In genomic region chr5:32854818-32855217, GRCm38 (mm10) we compare ENCODE assay signal across 8 mouse cellular contexts. TPM values are rescaled to one million over a fixed set of nuclear protein-coding genes. Genes with fewer than 3 reads are reported as not detected.
DNase-seq lines count a peak whose midpoint lies in the region; ATAC-seq lines count a peak whose summit lies in the region.
"Had no signal": no experiment of that assay in that cellular context is flagged by ENCODE, and none has a peak within 500 bp of the region (broad histone marks: within the 10 kb centered on the region; RNA-seq: fewer than 3 reads in every experiment).

No protein-coding gene starts in this region.

- no peak overlapping the region for H3K4me2 ChIP-seq in kidney, embryonic 16.5 days (replicated peaks; ENCODE audit: low read depth, low read length)
- H3K4me2 ChIP-seq in hindbrain, embryonic 15.5 days = no peak overlapping the region
- no peak overlapping the region; the same call in 1 of the 2 replicates for H3K4me2 ChIP-seq in midbrain, embryonic 15.5 days

- no peak overlapping the region for H3K9ac ChIP-seq in kidney, embryonic 16.5 days (replicated peaks; ENCODE audit: low read length)
- no peak overlapping the region for H3K9ac ChIP-seq in hindbrain, embryonic 15.5 days
- no peak overlapping the region for H3K9ac ChIP-seq in midbrain, embryonic 15.5 days
- H3K9ac ChIP-seq: embryonic facial prominence, embryonic 15.5 days had no signal

- ATAC-seq in kidney, embryonic 16.5 days (ENCODE audit: low FRiP score, low TSS enrichment) = no peak
- no peak for ATAC-seq in hindbrain, embryonic 15.5 days (ENCODE audit: low FRiP score, low read depth)
- ATAC-seq in midbrain, embryonic 15.5 days (replicated peaks) = no peak

- H3K4me3 ChIP-seq in kidney, embryonic 16.5 days (ENCODE audit: low read length) = no peak overlapping the region
- peak overlapping the region; percentile 93 for H3K4me3 ChIP-seq in embryonic facial prominence, embryonic 10.5 days
- H3K4me3 ChIP-seq in hindbrain, embryonic 15.5 days = no peak overlapping the region
- no peak overlapping the region for H3K4me3 ChIP-seq in midbrain, embryonic 15.5 days

- no peaks in the 10 kb centered on the region for H3K9me3 ChIP-seq in kidney, embryonic 16.5 days (ENCODE audit: low read length)
- no peaks in the 10 kb centered on the region for H3K9me3 ChIP-seq in embryonic facial prominence, embryonic 10.5 days
- no peaks in the 10 kb centered on the region for H3K9me3 ChIP-seq in hindbrain, embryonic 15.5 days
- H3K9me3 ChIP-seq in midbrain, embryonic 15.5 days = no peaks in the 10 kb centered on the region
- H3K9me3 ChIP-seq: embryonic facial prominence, embryonic 15.5 days had no signal

- peak overlapping the region; percentile 43; the same call in 1 of the 2 replicates for H3K27ac ChIP-seq in kidney, embryonic 16.5 days (ENCODE audit: low read length)
- H3K27ac ChIP-seq in embryonic facial prominence, embryonic 10.5 days (replicated peaks) = peak overlapping the region; percentile 94
- H3K27ac ChIP-seq in hindbrain, embryonic 15.5 days (replicated peaks) = peak overlapping the region; percentile 65; the same call in 1 of the 2 replicates
- peak overlapping the region; percentile 77; the same call in 1 of the 2 replicates for H3K27ac ChIP-seq in midbrain, embryonic 15.5 days

- DNase-seq in kidney, adult 18-20 months = no peak
- no peak for DNase-seq in embryonic facial prominence, embryonic 10.5 days (ENCODE audit: low spot score)
- no peak for DNase-seq in right cerebral cortex, postnatal 25 days
- no peak for DNase-seq in cerebellum, postnatal 14 days

- peaks cover 9% of the 10 kb centered on the region; the same call in 1 of the 2 replicates for H3K36me3 ChIP-seq in kidney, embryonic 16.5 days (ENCODE audit: insufficient read depth, low read length)
- H3K36me3 ChIP-seq in embryonic facial prominence, embryonic 10.5 days (replicated peaks) = peaks cover 20% of the 10 kb centered on the region
- no peaks in the 10 kb centered on the region for H3K36me3 ChIP-seq in hindbrain, embryonic 15.5 days
- peaks cover 4% of the 10 kb centered on the region; the same call in 1 of the 2 replicates for H3K36me3 ChIP-seq in midbrain, embryonic 15.5 days (replicated peaks)
- H3K36me3 ChIP-seq: embryonic facial prominence, embryonic 15.5 days had no signal

- H3K4me1 ChIP-seq in kidney, embryonic 16.5 days (ENCODE audit: insufficient read depth, low read length) = peaks cover 29% of the 10 kb centered on the region
- peaks cover 26% of the 10 kb centered on the region for H3K4me1 ChIP-seq in embryonic facial prominence, embryonic 10.5 days
- peaks cover 36% of the 10 kb centered on the region for H3K4me1 ChIP-seq in hindbrain, embryonic 15.5 days (replicated peaks)
- peaks cover 31% of the 10 kb centered on the region for H3K4me1 ChIP-seq in midbrain, embryonic 15.5 days

- H3K27me3 ChIP-seq in kidney, embryonic 16.5 days (ENCODE audit: insufficient read depth, low read length) = no peaks in the 10 kb centered on the region
- H3K27me3 ChIP-seq in embryonic facial prominence, embryonic 10.5 days (replicated peaks; ENCODE audit: low read depth, poor library complexity, severe bottlenecking) = no peaks in the 10 kb centered on the region
- no peaks in the 10 kb centered on the region for H3K27me3 ChIP-seq in hindbrain, embryonic 15.5 days
- no peaks in the 10 kb centered on the region for H3K27me3 ChIP-seq in midbrain, embryonic 15.5 days (replicated peaks)
- H3K27me3 ChIP-seq: embryonic facial prominence, embryonic 15.5 days had no signal

- 82% methylated on average over 4 of the region's 4 CpGs for WGBS in kidney, embryonic 16.5 days
- 87% methylated on average over 4 of the region's 4 CpGs for WGBS in embryonic facial prominence, embryonic 10.5 days
- WGBS in hindbrain, embryonic 15.5 days = 94% methylated on average over 4 of the region's 4 CpGs
- 82% methylated on average over 4 of the region's 4 CpGs for WGBS in midbrain, embryonic 15.5 days

RNA-seq across cellular contexts. Expression of gene Prr14l, which starts 0.8 kb away (rescaled TPM):
- 12.5 and 13.8 TPM in 2 replicates for polyA plus RNA-seq in kidney, embryonic 16.5 days (2015; fragmentation: Nextera tagmentation; extraction: Ambion mirVana)
- 17.6 and 19.7 TPM in 2 replicates for polyA plus RNA-seq in embryonic facial prominence, embryonic 10.5 days (2016; fragmentation: Nextera tagmentation; extraction: Ambion mirVana)
- 7.9 and 11.8 TPM in 2 replicates for polyA plus RNA-seq in hindbrain, embryonic 15.5 days (2015; fragmentation: Nextera tagmentation; extraction: Ambion mirVana)
- 12.4 and 16.4 TPM in 2 replicates for polyA plus RNA-seq in midbrain, embryonic 15.5 days (2015; fragmentation: Nextera tagmentation; extraction: Ambion mirVana)

RNA-seq across cellular contexts. Expression of gene Depdc5, which starts 8.7 kb away (rescaled TPM):
- 23.3 and 25.7 TPM in 2 replicates for polyA plus RNA-seq in kidney, embryonic 16.5 days (2015; fragmentation: Nextera tagmentation; extraction: Ambion mirVana)
- polyA plus RNA-seq in embryonic facial prominence, embryonic 10.5 days (2016; fragmentation: Nextera tagmentation; extraction: Ambion mirVana) = 38.5 and 39.1 TPM in 2 replicates
- polyA plus RNA-seq in hindbrain, embryonic 15.5 days (2015; fragmentation: Nextera tagmentation; extraction: Ambion mirVana) = 26.1 and 26.6 TPM in 2 replicates
- polyA plus RNA-seq in midbrain, embryonic 15.5 days (2015; fragmentation: Nextera tagmentation; extraction: Ambion mirVana) = 30.5 and 33.5 TPM in 2 replicates

RNA-seq across cellular contexts. Expression of gene Gm20671, which starts 27.9 kb away (rescaled TPM):
- polyA plus RNA-seq in kidney, embryonic 16.5 days (2015; fragmentation: Nextera tagmentation; extraction: Ambion mirVana) = not detected in 2 replicates
- not detected in 2 replicates for polyA plus RNA-seq in embryonic facial prominence, embryonic 10.5 days (2016; fragmentation: Nextera tagmentation; extraction: Ambion mirVana)
- not detected in 2 replicates for polyA plus RNA-seq in hindbrain, embryonic 15.5 days (2015; fragmentation: Nextera tagmentation; extraction: Ambion mirVana)
- polyA plus RNA-seq in midbrain, embryonic 15.5 days (2015; fragmentation: Nextera tagmentation; extraction: Ambion mirVana) = not detected in 2 replicates
- polyA plus RNA-seq: embryonic facial prominence, embryonic 15.5 days had no signal

Comparison
In these comparisons a context has a peak if more than half of its experiments do, and no peak if none do; other contexts are left out.
1. H3K27ac ChIP-seq: peak in every context shown above with its lines; median percentile 94 in embryonic facial prominence, embryonic 10.5 days; 77 in midbrain, embryonic 15.5 days; 65 in hindbrain, embryonic 15.5 days; 43 in kidney, embryonic 16.5 days.